Mouse (Mus musculus): ENCODE measurements around the gene Npb. TPM values are rescaled to one million over a fixed set of nuclear protein-coding genes. Genes with fewer than 3 reads are reported as not detected.

Gene Npb
- total and polyA plus RNA-seq, 2 experiments from 2014 or later, result 9.9 TPM; not detected in 1

DNA sequence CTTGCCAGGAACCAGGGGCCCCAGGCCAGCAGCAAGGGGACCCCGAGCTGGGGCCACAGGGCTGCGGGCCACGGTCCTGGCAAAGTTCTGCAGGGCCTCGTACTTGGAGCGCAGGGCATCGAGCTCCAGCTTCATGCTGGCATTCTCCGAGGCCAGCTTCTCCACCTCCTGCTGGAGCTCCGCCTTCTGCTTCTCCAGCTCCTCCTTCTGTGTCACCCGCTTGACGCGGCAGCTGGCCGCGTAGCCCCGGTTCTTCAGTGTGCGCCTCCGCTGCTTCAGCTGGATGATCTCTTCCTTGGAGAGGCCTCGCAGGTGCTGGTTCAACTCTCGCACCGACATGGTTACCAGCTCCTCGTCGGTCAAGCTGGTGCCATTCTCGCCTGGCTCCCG lies 21.1 kb downstream of the Npb start:
- H3K9me3 ChIP-seq (replicated peaks; ENCODE audit: control insufficient read depth, low read length), result no peaks in the 10 kb centered on the region
- peak overlapping the region; percentile 63 for H3K27ac ChIP-seq (ENCODE audit: low read depth)
- ATAC-seq (ENCODE audit: insufficient read depth, low read depth), result no peak
- whole genome bisulfite sequencing, result 75% methylated on average over 23 of the region's 23 CpGs
- peak overlapping the region; percentile 96; the same call in 1 of the 2 replicates for H3K4me2 ChIP-seq (ENCODE audit: low read depth, low read length)
- DNase-seq (ENCODE audit: low spot score), result no peak
- TF ChIP-seq EP300 (IDR thresholded peaks at IDR 0.05; ENCODE audit: low read depth) (no peak), CTCF (IDR thresholded peaks at IDR 0.05; ENCODE audit: low read depth) (no peak)
- peaks cover 31% of the 10 kb centered on the region for H3K4me1 ChIP-seq (ENCODE audit: control insufficient read depth, insufficient read depth)
- peaks cover 13% of the 10 kb centered on the region for H3K36me3 ChIP-seq (replicated peaks; ENCODE audit: control insufficient read depth, insufficient read depth, low read length)
- H3K27me3 ChIP-seq (ENCODE audit: control insufficient read depth, insufficient read depth, low read length), result no peaks in the 10 kb centered on the region
- 0 out of 2 replicates have a peak overlapping the region, but pooled peaks have one; percentile 6 for H3K4me3 ChIP-seq (ENCODE audit: low read depth, low read length)
- no peak overlapping the region; the same call in 1 of the 2 replicates for H3K9ac ChIP-seq (replicated peaks; ENCODE audit: low read depth, low read length)

GRCm38 (mm10) chr11:120629911-120630310 lies 21.6 kb downstream of the Npb start:
- no peak for ATAC-seq (ENCODE audit: insufficient read depth, low read depth)
- Histone ChIP-seq H3K4me1 (ENCODE audit: control insufficient read depth, insufficient read depth) (peaks cover 31% of the 10 kb centered on the region), H3K36me3 (replicated peaks; ENCODE audit: control insufficient read depth, insufficient read depth, low read length) (peaks cover 13% of the 10 kb centered on the region), H3K27ac (ENCODE audit: low read depth) (peak overlapping the region; percentile 63), H3K4me3 (ENCODE audit: low read depth, low read length) (peak overlapping the region; percentile 15; the same call in 1 of the 2 replicates), H3K27me3 (ENCODE audit: control insufficient read depth, insufficient read depth, low read length) (no peaks in the 10 kb centered on the region), H3K9ac (replicated peaks; ENCODE audit: low read depth, low read length) (no peak overlapping the region), H3K4me2 (ENCODE audit: low read depth, low read length) (peak overlapping the region; percentile 96), H3K9me3 (replicated peaks; ENCODE audit: control insufficient read depth, low read length) (no peaks in the 10 kb centered on the region)
- WGBS, result 6% methylated on average over 7 of the region's 7 CpGs
- peak; percentile 52 for DNase-seq (ENCODE audit: low spot score)
- no peak for TF ChIP-seq EP300 (IDR thresholded peaks at IDR 0.05; ENCODE audit: low read depth)
- TF ChIP-seq CTCF (IDR thresholded peaks at IDR 0.05; ENCODE audit: low read depth), result no peak

- no peaks in the 10 kb centered on the region for H3K27me3 ChIP-seq (ENCODE audit: control insufficient read depth, insufficient read depth, low read length)
- peak overlapping the region; percentile 96 for H3K4me2 ChIP-seq (ENCODE audit: low read depth, low read length)
- DNase-seq (ENCODE audit: low spot score), result no peak
- peak overlapping the region; percentile 42 for H3K9ac ChIP-seq (replicated peaks; ENCODE audit: low read depth, low read length)
- peaks cover 31% of the 10 kb centered on the region for H3K4me1 ChIP-seq (ENCODE audit: control insufficient read depth, insufficient read depth)
- 34% methylated on average over 5 of the region's 5 CpGs for WGBS
- H3K9me3 ChIP-seq (replicated peaks; ENCODE audit: control insufficient read depth, low read length), result no peaks in the 10 kb centered on the region
- ATAC-seq (ENCODE audit: insufficient read depth, low read depth), result no peak
- TF ChIP-seq CTCF (IDR thresholded peaks at IDR 0.05; ENCODE audit: low read depth) (no peak), EP300 (IDR thresholded peaks at IDR 0.05; ENCODE audit: low read depth) (no peak)
- H3K36me3 ChIP-seq (replicated peaks; ENCODE audit: control insufficient read depth, insufficient read depth, low read length), result peaks cover 13% of the 10 kb centered on the region
- H3K27ac ChIP-seq (ENCODE audit: low read depth), result peak overlapping the region; percentile 63
- H3K4me3 ChIP-seq (ENCODE audit: low read depth, low read length), result peak overlapping the region; percentile 15; the same call in 1 of the 2 replicates
Measured at GRCm38 (mm10) chr11:120630401-120630871, 22.2 kb downstream of the Npb start.

- H3K27me3 ChIP-seq (ENCODE audit: control insufficient read depth, insufficient read depth, low read length), result no peaks in the 10 kb centered on the region
- WGBS, result 29% methylated on average over 7 of the region's 7 CpGs
- H3K4me3 ChIP-seq (ENCODE audit: low read depth, low read length), result no peak overlapping the region
Measured at GRCm38 (mm10) chr11:120630881-120631725, 22.8 kb downstream of the Npb start.

DNA sequence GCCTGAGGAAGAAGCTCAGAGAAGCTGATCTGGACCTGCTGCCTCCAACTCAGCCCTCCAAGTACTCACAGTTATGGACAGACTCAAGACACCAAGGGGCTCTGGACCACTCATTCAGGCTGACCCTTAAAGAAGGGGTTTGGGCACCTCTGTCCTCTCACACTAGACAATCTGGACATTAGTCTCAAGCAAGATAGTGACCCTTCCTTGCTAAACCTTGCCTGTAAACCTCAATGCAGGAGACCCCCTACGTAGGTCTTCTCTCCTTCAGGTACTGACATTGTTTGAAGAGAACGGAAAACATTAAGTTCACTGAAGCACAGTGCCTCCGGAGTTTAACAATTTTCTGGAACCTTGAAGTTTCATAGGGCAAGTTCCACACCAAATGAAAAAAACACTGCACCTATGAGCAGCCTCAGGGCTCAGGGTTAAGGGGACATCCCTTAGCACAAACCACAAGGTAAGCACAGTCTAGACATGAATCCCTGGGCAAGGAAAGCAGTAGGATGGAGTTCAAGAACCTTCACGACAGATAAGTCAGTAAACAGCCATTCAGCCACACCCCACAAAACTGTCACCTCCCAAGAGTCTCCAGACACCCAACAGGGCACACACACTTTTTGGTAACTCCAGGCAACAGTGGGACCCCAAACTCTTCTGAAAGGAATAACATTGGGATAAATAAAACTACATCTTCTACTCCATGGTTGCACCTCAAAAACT lies 23.6 kb downstream of the Npb start:
- H3K27me3 ChIP-seq (ENCODE audit: control insufficient read depth, insufficient read depth, low read length), result no peaks in the 10 kb centered on the region
- no peak overlapping the region for H3K27ac ChIP-seq (ENCODE audit: low read depth)
- ATAC-seq (ENCODE audit: insufficient read depth, low read depth), result no peak
- H3K9ac ChIP-seq (replicated peaks; ENCODE audit: low read depth, low read length), result peak overlapping the region; percentile 94
- peaks cover 13% of the 10 kb centered on the region for H3K36me3 ChIP-seq (replicated peaks; ENCODE audit: control insufficient read depth, insufficient read depth, low read length)
- peak overlapping the region; percentile 96 for H3K4me2 ChIP-seq (ENCODE audit: low read depth, low read length)
- H3K4me3 ChIP-seq (ENCODE audit: low read depth, low read length), result peak overlapping the region; percentile 90
- H3K9me3 ChIP-seq (replicated peaks; ENCODE audit: control insufficient read depth, low read length), result no peaks in the 10 kb centered on the region
- peaks cover 31% of the 10 kb centered on the region for H3K4me1 ChIP-seq (ENCODE audit: control insufficient read depth, insufficient read depth)
- TF ChIP-seq CTCF (IDR thresholded peaks at IDR 0.05; ENCODE audit: low read depth) (no peak), EP300 (IDR thresholded peaks at IDR 0.05; ENCODE audit: low read depth) (no peak)
- WGBS, result 66% methylated on average over 4 of the region's 4 CpGs
- DNase-seq (ENCODE audit: low spot score), result no peak

More at GRCm38 (mm10) chr11:120630881-120631725, 22.8 kb downstream of the Npb start:
- peaks cover 13% of the 10 kb centered on the region for H3K36me3 ChIP-seq (replicated peaks; ENCODE audit: control insufficient read depth, insufficient read depth, low read length)
- H3K4me2 ChIP-seq (ENCODE audit: low read depth, low read length), result peak overlapping the region; percentile 96
- peak overlapping the region; percentile 42; the same call in 1 of the 2 replicates for H3K9ac ChIP-seq (replicated peaks; ENCODE audit: low read depth, low read length)
- DNase-seq (ENCODE audit: low spot score) (no peak), ATAC-seq (ENCODE audit: insufficient read depth, low read depth) (no peak)
- peak overlapping the region; percentile 63 for H3K27ac ChIP-seq (ENCODE audit: low read depth)
- H3K9me3 ChIP-seq (replicated peaks; ENCODE audit: control insufficient read depth, low read length), result no peaks in the 10 kb centered on the region
- TF ChIP-seq CTCF (IDR thresholded peaks at IDR 0.05; ENCODE audit: low read depth) (no peak), EP300 (IDR thresholded peaks at IDR 0.05; ENCODE audit: low read depth) (no peak)
- peaks cover 31% of the 10 kb centered on the region for H3K4me1 ChIP-seq (ENCODE audit: control insufficient read depth, insufficient read depth)
